Mouse (Mus musculus): ENCODE measurements around the gene Lcn2.

DNA sequence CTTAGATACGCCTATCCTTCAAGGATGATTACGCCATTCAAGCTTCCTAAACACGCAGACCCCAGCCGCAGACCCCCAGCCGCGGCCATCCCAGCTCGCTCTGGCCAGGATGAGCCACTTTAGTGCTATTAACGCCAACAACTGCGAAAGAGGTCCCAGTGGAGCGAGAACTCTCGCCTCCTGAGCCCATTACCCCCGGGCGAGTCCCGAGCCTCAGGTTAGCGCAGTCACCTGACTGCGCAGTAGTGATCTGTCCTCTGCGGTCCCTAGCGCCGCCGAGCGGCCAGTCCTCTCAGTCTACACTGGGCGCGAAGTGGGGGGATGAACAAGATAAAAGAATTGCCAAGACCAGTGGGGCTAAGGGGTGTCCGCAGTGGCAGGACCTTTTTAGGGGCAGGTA is 26.6 kb downstream of the Lcn2 start:
- peak; percentile 47 for TF ChIP-seq CTCF (conservative IDR thresholded peaks at IDR 0.05; ENCODE audit: low read length)
- TF ChIP-seq NANOG (IDR thresholded peaks at IDR 0.05; ENCODE audit: borderline replicate concordance, low read length) = no peak
- no peak for TF ChIP-seq POU5F1 (IDR thresholded peaks at IDR 0.05; ENCODE audit: borderline replicate concordance, low read length)
